Mouse (Mus musculus): ENCODE data around the gene Mndal. TPM values are rescaled to one million over a fixed set of nuclear protein-coding genes. Genes with fewer than 3 reads are reported as not detected.
"Not testable (repeated sequence)": the region's sequence is repeated elsewhere in the genome, so short reads cannot be mapped to it uniquely, and the experiment has no call there.

Mndal gene
- total and polyA plus RNA-seq, 2 experiments from 2014 or later, result 0.27 to 1.5 TPM

DNA sequence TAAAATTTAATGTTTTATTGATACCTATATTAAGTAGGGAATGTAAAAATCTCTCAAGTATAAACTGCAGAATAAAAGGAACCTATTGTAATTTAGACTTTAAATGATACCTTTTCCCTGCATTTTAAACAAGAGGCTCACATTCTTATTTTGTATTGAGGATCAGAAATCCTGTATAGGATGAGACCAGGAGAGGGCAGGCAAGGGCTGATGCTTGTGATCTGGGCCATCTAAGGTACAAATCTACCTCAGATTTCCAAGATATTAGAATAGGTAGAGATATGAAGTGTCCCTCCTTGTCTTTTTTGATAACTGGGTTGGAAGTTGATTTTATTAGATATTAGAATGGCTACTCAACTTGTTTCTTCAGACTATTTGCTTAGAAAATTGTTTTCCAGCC, 88.6 kb downstream of the Mndal start:
- DNase-seq (ENCODE audit: low spot score), result peak; percentile 31
- H3K4me1 ChIP-seq (ENCODE audit: insufficient read depth, low read length); H3K27ac ChIP-seq (ENCODE audit: low read depth, low read length); ATAC-seq (ENCODE audit: low FRiP score); H3K9ac ChIP-seq (replicated peaks; ENCODE audit: low read length, poor library complexity, severe bottlenecking); H3K27me3 ChIP-seq (ENCODE audit: insufficient read depth, low read length); H3K36me3 ChIP-seq (ENCODE audit: insufficient read depth, low read length); H3K9me3 ChIP-seq (ENCODE audit: low read length); H3K4me2 ChIP-seq (ENCODE audit: low read depth, low read length, poor library complexity, severe bottlenecking); H3K4me3 ChIP-seq (ENCODE audit: low read depth, low read length): not testable (repeated sequence)
- TF ChIP-seq CTCF (IDR thresholded peaks at IDR 0.05), result peak; percentile 61

DNA sequence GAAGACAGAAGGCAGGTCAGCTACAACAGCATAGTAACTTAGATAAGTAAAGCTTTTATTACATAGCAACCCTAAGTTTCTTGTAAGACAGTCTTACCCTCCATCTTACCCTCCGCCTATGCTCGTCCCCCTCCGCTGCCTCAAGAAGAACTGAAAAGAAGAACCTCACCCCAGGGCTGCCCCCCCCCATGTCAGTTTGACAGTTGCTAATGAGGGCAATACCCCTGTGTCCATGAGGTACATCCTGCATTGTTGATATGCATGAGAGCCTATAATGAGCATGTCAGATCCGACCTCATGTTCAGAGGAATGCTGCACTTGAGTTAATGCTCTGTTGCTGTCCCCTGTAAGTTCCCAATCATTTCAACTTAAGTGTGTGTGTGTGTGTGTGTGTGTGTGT, 89.4 kb downstream of the Mndal start:
- H3K9me3 ChIP-seq (ENCODE audit: low read length); H3K4me1 ChIP-seq (ENCODE audit: insufficient read depth, low read length); H3K27ac ChIP-seq (ENCODE audit: low read depth, low read length); H3K27me3 ChIP-seq (ENCODE audit: insufficient read depth, low read length); H3K9ac ChIP-seq (replicated peaks; ENCODE audit: low read length, poor library complexity, severe bottlenecking); ATAC-seq (ENCODE audit: low FRiP score); H3K4me2 ChIP-seq (ENCODE audit: low read depth, low read length, poor library complexity, severe bottlenecking); H3K36me3 ChIP-seq (ENCODE audit: insufficient read depth, low read length); H3K4me3 ChIP-seq (ENCODE audit: low read depth, low read length); DNase-seq (ENCODE audit: low spot score): not testable (repeated sequence)
- 55% methylated on average over 4 of the region's 4 CpGs for WGBS

DNA sequence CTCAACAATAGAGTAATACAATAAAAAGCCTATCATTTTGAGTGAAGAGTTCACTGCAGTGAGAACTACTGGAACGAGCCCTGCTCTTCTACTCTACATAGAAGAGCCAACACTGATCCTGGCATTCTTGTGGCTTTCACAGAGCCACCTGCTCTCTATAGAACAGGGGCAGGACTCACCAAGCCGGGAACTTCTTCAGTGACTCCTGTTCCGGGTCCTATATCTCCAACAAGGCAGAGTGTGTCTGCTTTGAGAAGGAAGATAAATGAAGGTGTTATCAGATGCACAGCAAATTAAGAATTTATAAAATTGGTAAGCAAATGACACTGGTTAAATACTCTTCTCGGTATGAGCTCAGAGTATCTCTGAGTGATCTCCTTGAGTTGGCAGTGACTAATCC, 96.1 kb downstream of the Mndal start:
- not testable (repeated sequence) for ATAC-seq (ENCODE audit: low FRiP score); H3K9me3 ChIP-seq (ENCODE audit: low read length); H3K27ac ChIP-seq (ENCODE audit: low read depth, low read length); H3K4me2 ChIP-seq (ENCODE audit: low read depth, low read length, poor library complexity, severe bottlenecking); H3K36me3 ChIP-seq (ENCODE audit: insufficient read depth, low read length); H3K4me3 ChIP-seq (ENCODE audit: low read depth, low read length); H3K4me1 ChIP-seq (ENCODE audit: insufficient read depth, low read length); DNase-seq (ENCODE audit: low spot score); H3K27me3 ChIP-seq (ENCODE audit: insufficient read depth, low read length); H3K9ac ChIP-seq (replicated peaks; ENCODE audit: low read length, poor library complexity, severe bottlenecking)
- WGBS, result 82% methylated on average over 4 of the region's 4 CpGs

DNA sequence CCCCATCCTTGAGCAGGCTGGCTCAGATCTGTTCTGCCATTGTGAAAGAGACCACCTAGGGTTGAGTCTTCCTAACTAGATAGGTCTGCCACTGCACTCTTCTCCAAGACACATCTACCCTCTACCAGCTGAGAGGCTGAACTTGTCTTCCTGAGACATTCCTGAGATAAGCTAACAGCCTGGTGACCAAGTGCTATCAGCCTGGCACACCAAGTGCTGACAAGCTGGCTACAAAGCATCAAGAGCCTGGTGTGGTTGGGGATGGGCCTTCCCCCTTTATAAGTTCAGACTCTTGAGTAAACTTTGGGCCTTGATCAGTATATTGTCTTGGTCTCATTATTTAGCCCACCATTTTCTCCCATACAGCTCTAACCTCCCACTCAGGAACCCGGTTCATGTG, 97.5 kb downstream of the Mndal start:
- 79% methylated on average over 1 of the region's 1 CpGs for WGBS
- no peak overlapping the region for H3K27ac ChIP-seq (ENCODE audit: low read depth, low read length)
- TF ChIP-seq CTCF (IDR thresholded peaks at IDR 0.05), result no peak
- ATAC-seq (ENCODE audit: low FRiP score), result no peak
- H3K9me3 ChIP-seq (ENCODE audit: low read length), result no peaks in the 10 kb centered on the region
- no peaks in the 10 kb centered on the region for H3K36me3 ChIP-seq (ENCODE audit: insufficient read depth, low read length)
- H3K27me3 ChIP-seq (ENCODE audit: insufficient read depth, low read length), result no peaks in the 10 kb centered on the region
- no peaks in the 10 kb centered on the region for H3K4me1 ChIP-seq (ENCODE audit: insufficient read depth, low read length)
- no peak overlapping the region for H3K4me3 ChIP-seq (ENCODE audit: low read depth, low read length)
- H3K4me2 ChIP-seq (ENCODE audit: low read depth, low read length, poor library complexity, severe bottlenecking), result no peak overlapping the region
- no peak for DNase-seq (ENCODE audit: low spot score)
- H3K9ac ChIP-seq (replicated peaks; ENCODE audit: low read length, poor library complexity, severe bottlenecking), result no peak overlapping the region

DNA sequence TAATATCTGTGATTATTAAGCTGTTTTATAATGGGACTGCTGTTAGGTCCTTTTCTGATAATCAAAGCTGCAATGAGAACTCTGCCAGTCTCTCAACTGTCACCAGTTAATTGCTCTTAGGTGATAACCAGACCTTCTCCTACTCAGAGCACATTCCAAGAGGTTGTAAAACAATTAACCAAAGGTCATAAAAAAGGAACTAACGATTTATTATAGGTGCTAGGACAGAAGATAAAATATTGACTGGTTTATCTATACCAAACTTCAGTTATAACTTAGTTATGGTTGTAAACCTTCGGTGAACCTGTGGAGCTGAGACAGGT, 120.8 kb downstream of the Mndal start:
- H3K4me1 ChIP-seq (ENCODE audit: insufficient read depth, low read length); H3K27ac ChIP-seq (ENCODE audit: low read depth, low read length); H3K4me2 ChIP-seq (ENCODE audit: low read depth, low read length, poor library complexity, severe bottlenecking); H3K9me3 ChIP-seq (ENCODE audit: low read length); H3K9ac ChIP-seq (replicated peaks; ENCODE audit: low read length, poor library complexity, severe bottlenecking); H3K36me3 ChIP-seq (ENCODE audit: insufficient read depth, low read length); H3K27me3 ChIP-seq (ENCODE audit: insufficient read depth, low read length); ATAC-seq (ENCODE audit: low FRiP score); DNase-seq (ENCODE audit: low spot score); H3K4me3 ChIP-seq (ENCODE audit: low read depth, low read length): not testable (repeated sequence)
- WGBS, result 83% methylated on average over 2 of the region's 2 CpGs

DNA sequence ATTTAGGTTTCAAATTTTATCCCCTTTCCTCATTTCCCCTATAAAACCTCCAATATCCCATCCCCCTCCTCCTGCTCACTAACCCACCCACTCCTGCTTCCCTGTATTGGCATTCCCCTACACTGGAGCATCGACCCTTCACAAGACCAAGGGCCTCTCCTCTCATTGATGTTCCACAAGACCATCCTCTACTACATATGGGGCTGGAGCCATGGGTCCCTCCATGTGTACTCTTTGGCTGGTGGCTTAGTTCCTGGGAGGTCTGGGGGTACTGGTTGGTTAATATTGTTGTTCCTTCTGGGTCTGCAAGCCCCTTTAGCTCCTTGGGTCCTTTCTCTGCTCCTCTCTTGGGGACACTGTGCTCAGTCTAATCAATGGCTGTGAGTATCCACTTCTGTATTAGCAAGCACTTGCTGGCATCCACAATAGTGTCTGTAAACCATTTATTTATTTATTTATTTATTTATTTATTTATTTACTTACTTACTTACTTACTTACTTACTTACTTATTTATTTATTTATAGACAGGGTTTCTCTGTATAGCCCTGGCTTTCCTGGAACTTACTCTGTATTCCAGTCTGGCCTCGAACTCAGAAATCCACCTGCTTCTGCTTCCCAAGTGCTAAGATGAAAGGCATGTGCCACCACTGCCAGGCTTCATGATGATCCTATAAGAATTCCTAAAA, 121.4 kb downstream of the Mndal start:
- not testable (repeated sequence) for H3K9ac ChIP-seq (replicated peaks; ENCODE audit: low read length, poor library complexity, severe bottlenecking); ATAC-seq (ENCODE audit: low FRiP score); H3K9me3 ChIP-seq (ENCODE audit: low read length); H3K36me3 ChIP-seq (ENCODE audit: insufficient read depth, low read length); H3K27me3 ChIP-seq (ENCODE audit: insufficient read depth, low read length); H3K27ac ChIP-seq (ENCODE audit: low read depth, low read length); H3K4me3 ChIP-seq (ENCODE audit: low read depth, low read length); H3K4me1 ChIP-seq (ENCODE audit: insufficient read depth, low read length); DNase-seq (ENCODE audit: low spot score); H3K4me2 ChIP-seq (ENCODE audit: low read depth, low read length, poor library complexity, severe bottlenecking)
- WGBS, result 89% methylated on average over 2 of the region's 2 CpGs

DNA sequence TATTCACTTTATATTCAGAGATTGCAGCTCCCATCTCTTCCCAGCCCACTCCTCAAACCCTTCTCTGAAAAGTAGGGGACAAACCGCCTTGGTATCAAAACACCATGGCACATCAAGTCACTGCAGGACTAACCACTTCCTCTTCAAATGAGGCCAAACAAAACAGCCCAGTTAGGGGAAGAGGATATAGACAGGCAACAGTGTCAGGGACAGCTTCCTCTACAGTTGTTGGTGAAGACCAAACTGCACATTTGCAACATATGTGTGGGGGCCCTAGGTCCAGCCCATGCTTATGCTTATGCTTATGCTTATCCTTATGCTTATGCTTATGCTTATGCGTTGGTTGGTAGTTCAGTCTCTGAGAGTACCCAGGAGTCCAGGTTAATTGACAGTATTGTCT, 133.0 kb downstream of the Mndal start:
- not testable (repeated sequence) for H3K9me3 ChIP-seq (ENCODE audit: low read length); H3K4me2 ChIP-seq (ENCODE audit: low read depth, low read length, poor library complexity, severe bottlenecking); H3K9ac ChIP-seq (replicated peaks; ENCODE audit: low read length, poor library complexity, severe bottlenecking); ATAC-seq (ENCODE audit: low FRiP score); DNase-seq (ENCODE audit: low spot score); H3K4me3 ChIP-seq (ENCODE audit: low read depth, low read length); H3K36me3 ChIP-seq (ENCODE audit: insufficient read depth, low read length); H3K4me1 ChIP-seq (ENCODE audit: insufficient read depth, low read length); H3K27ac ChIP-seq (ENCODE audit: low read depth, low read length); H3K27me3 ChIP-seq (ENCODE audit: insufficient read depth, low read length)
- WGBS, result 78% methylated on average over 2 of the region's 2 CpGs

DNA sequence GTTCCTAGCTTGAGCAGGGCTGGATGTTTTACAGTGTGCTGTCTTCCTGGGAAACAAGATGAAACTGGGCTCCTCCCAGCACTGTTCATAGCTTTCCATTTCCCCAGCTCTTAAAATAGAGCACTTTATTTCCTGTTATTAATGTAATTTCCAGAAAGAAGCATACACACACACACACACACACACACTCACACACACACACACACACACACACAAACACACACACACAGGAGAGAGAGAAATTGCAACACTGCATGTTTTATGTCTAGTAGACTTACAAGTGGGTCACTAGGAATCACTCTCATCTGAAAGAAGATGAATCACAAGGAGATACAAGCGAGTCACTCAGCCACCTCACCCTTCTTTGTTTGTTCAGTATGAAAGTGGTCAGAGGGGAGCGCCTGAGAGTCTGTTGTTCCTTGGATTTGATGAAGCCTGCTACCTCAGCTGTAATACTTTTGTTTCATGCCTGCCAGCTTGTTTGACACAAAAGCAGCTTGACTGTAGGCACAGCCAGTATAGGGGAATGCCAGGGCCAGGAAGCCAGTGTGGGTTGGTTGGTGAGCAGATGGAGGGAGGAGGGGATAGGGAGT, 139.5 kb downstream of the Mndal start:
- not testable (repeated sequence) for H3K4me3 ChIP-seq (ENCODE audit: low read depth, low read length); H3K9ac ChIP-seq (replicated peaks; ENCODE audit: low read length, poor library complexity, severe bottlenecking); H3K9me3 ChIP-seq (ENCODE audit: low read length); H3K27ac ChIP-seq (ENCODE audit: low read depth, low read length); H3K4me1 ChIP-seq (ENCODE audit: insufficient read depth, low read length); H3K27me3 ChIP-seq (ENCODE audit: insufficient read depth, low read length); H3K4me2 ChIP-seq (ENCODE audit: low read depth, low read length, poor library complexity, severe bottlenecking); H3K36me3 ChIP-seq (ENCODE audit: insufficient read depth, low read length); ATAC-seq (ENCODE audit: low FRiP score)
- WGBS, result 64% methylated on average over 2 of the region's 2 CpGs
- DNase-seq (ENCODE audit: low spot score), result peak; percentile 6

DNA sequence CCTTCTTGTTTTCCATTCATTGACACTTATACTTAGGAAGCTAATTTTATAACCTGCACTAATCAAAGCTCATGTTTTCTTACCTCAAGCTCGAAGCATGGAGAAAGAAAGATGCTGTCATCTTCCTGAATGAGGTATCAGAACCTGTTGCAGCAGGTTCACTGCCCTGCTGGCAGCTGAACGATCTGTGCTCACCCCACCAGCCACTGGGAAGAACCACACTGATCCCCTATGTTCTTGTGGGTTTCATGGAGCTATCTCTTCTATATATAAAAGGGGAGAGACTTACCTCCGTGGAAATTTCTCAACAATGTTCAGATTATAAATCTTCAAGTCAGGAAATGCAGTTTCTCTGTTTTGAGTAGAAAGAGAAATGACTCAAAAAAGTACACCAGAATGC, 140.1 kb downstream of the Mndal start:
- WGBS, result 74% methylated on average over 3 of the region's 3 CpGs
- H3K4me3 ChIP-seq (ENCODE audit: low read depth, low read length); H3K27ac ChIP-seq (ENCODE audit: low read depth, low read length); DNase-seq (ENCODE audit: low spot score); H3K9me3 ChIP-seq (ENCODE audit: low read length); H3K4me1 ChIP-seq (ENCODE audit: insufficient read depth, low read length); H3K9ac ChIP-seq (replicated peaks; ENCODE audit: low read length, poor library complexity, severe bottlenecking); H3K4me2 ChIP-seq (ENCODE audit: low read depth, low read length, poor library complexity, severe bottlenecking); H3K27me3 ChIP-seq (ENCODE audit: insufficient read depth, low read length); H3K36me3 ChIP-seq (ENCODE audit: insufficient read depth, low read length); ATAC-seq (ENCODE audit: low FRiP score): not testable (repeated sequence)

All from midbrain, postnatal 0 days (tissue).